Comparison of ENCODE assay signal across 9 mouse cellular contexts in genomic region chr7:18989995-18990394, GRCm38 (mm10). TPM values are rescaled to one million over a fixed set of nuclear protein-coding genes. Genes with fewer than 3 reads are reported as not detected.
A peak's percentile ranks its signal among the peaks of the same experiment; 100 is the strongest.
DNase-seq lines count a peak whose midpoint lies in the region; ATAC-seq and TF ChIP-seq lines count a peak whose summit lies in the region.
"Had no signal": no experiment of that assay in that cellular context is flagged by ENCODE, and none has a peak within 500 bp of the region (broad histone marks: within the 10 kb centered on the region; RNA-seq: fewer than 3 reads in every experiment).

No protein-coding gene starts in this region.

- H3K4me3 ChIP-seq in heart, embryonic 16.5 days (ENCODE audit: low read length) = peak overlapping the region; percentile 46
- peak overlapping the region; percentile 52 for H3K4me3 ChIP-seq in forebrain, embryonic 14.5 days (ENCODE audit: low read depth, low read length)
- H3K4me3 ChIP-seq in midbrain, embryonic 14.5 days (replicated peaks; ENCODE audit: low read depth, low read length) = peak overlapping the region; percentile 59

- no peak overlapping the region for H3K27ac ChIP-seq in heart, embryonic 16.5 days (ENCODE audit: low read length)
- peak overlapping the region; percentile 94 for H3K27ac ChIP-seq in forebrain, embryonic 14.5 days (ENCODE audit: low read depth, low read length)
- H3K27ac ChIP-seq in midbrain, embryonic 14.5 days (replicated peaks; ENCODE audit: low read depth, low read length) = peak overlapping the region; percentile 92

- TF ChIP-seq POLR2A in brain, embryonic 14.5 days (IDR thresholded peaks at IDR 0.05; ENCODE audit: borderline replicate concordance, extremely low read depth, insufficient read depth, insufficient read length, poor library complexity, severe bottlenecking) = no peak

- no peak for ATAC-seq in heart, embryonic 16.5 days (replicated peaks; ENCODE audit: extremely low read depth, insufficient read depth, low FRiP score)
- no peak for ATAC-seq in forebrain, embryonic 14.5 days
- ATAC-seq in midbrain, embryonic 14.5 days (ENCODE audit: low FRiP score, low TSS enrichment) = no peak

- 0 out of 2 replicates have a peak, but pooled peaks cover under 1% of the 10 kb centered on the region for H3K36me3 ChIP-seq in heart, embryonic 16.5 days (ENCODE audit: control insufficient read depth, insufficient read depth)
- H3K36me3 ChIP-seq in forebrain, embryonic 14.5 days (ENCODE audit: control insufficient read depth, insufficient read depth, low read length) = no peaks in the 10 kb centered on the region
- no peaks in the 10 kb centered on the region for H3K36me3 ChIP-seq in midbrain, embryonic 14.5 days (ENCODE audit: control insufficient read depth, insufficient read depth, low read length)

- peak overlapping the region; percentile 78 for H3K4me2 ChIP-seq in heart, embryonic 16.5 days (ENCODE audit: low read depth, low read length)
- peak overlapping the region; percentile 87 for H3K4me2 ChIP-seq in forebrain, embryonic 14.5 days (ENCODE audit: low read length)
- H3K4me2 ChIP-seq in midbrain, embryonic 14.5 days (ENCODE audit: low read length) = peak overlapping the region; percentile 83

- DNase-seq in heart, adult 8-10 months (ENCODE audit: low spot score) = no peak
- peak; percentile 71 for DNase-seq in brain, embryonic 14.5 days (ENCODE audit: low read depth)
- DNase-seq in forebrain, embryonic 14.5 days (ENCODE audit: low spot score) = peak; percentile 51
- DNase-seq in midbrain, embryonic 14.5 days = peak; percentile 76
- DNase-seq in urinary bladder, postnatal 14 days (ENCODE audit: low spot score) = no peak
- DNase-seq in ovary, adult 18-20 months (ENCODE audit: low spot score) = no peak
- DNase-seq in urinary bladder, postnatal 36 days (ENCODE audit: low spot score in 2 of 2) = no peak

- 9% methylated on average over 5 of the region's 5 CpGs for whole genome bisulfite sequencing in heart, embryonic 16.5 days
- WGBS in forebrain, embryonic 14.5 days = 12% methylated on average over 5 of the region's 5 CpGs
- 2% methylated on average over 5 of the region's 5 CpGs for WGBS in midbrain, embryonic 14.5 days

- peaks cover 15% of the 10 kb centered on the region for H3K27me3 ChIP-seq in heart, embryonic 16.5 days (ENCODE audit: control insufficient read depth, insufficient read depth, low read length)
- 0 out of 2 replicates have a peak, but pooled peaks cover 6% of the 10 kb centered on the region for H3K27me3 ChIP-seq in forebrain, embryonic 14.5 days (replicated peaks; ENCODE audit: control insufficient read depth, insufficient read depth, low read length)
- H3K27me3 ChIP-seq in midbrain, embryonic 14.5 days (ENCODE audit: control insufficient read depth, insufficient read depth, low read length) = peaks cover 11% of the 10 kb centered on the region; the same call in 1 of the 2 replicates
- H3K27me3 ChIP-seq: Patski had no signal

- no peaks in the 10 kb centered on the region for H3K9me3 ChIP-seq in heart, embryonic 16.5 days (replicated peaks; ENCODE audit: control insufficient read depth, low read length)
- H3K9me3 ChIP-seq in forebrain, embryonic 14.5 days (replicated peaks; ENCODE audit: control insufficient read depth, low read length) = no peaks in the 10 kb centered on the region
- no peaks in the 10 kb centered on the region for H3K9me3 ChIP-seq in midbrain, embryonic 14.5 days (ENCODE audit: control insufficient read depth, low read length)

- no peak overlapping the region for H3K9ac ChIP-seq in heart, embryonic 16.5 days (ENCODE audit: low read length)
- H3K9ac ChIP-seq in forebrain, embryonic 14.5 days (ENCODE audit: low read length) = peak overlapping the region; percentile 56
- peak overlapping the region; percentile 46; the same call in 1 of the 2 replicates for H3K9ac ChIP-seq in midbrain, embryonic 14.5 days (replicated peaks; ENCODE audit: low read length)

- TF ChIP-seq CTCF in brain, embryonic 14.5 days (IDR thresholded peaks at IDR 0.05; ENCODE audit: borderline replicate concordance, extremely low read depth, insufficient read depth, insufficient read length) = peak; percentile 35; the same call in 1 of the 2 replicates

- peaks cover 10% of the 10 kb centered on the region; the same call in 1 of the 2 replicates for H3K4me1 ChIP-seq in heart, embryonic 16.5 days (ENCODE audit: control insufficient read depth, insufficient read depth, low read length)
- H3K4me1 ChIP-seq in forebrain, embryonic 14.5 days (ENCODE audit: control insufficient read depth, insufficient read depth, low read length) = peaks cover 8% of the 10 kb centered on the region; the same call in 1 of the 2 replicates
- H3K4me1 ChIP-seq in midbrain, embryonic 14.5 days (ENCODE audit: control insufficient read depth, insufficient read depth, low read length) = peaks cover 29% of the 10 kb centered on the region

RNA-seq across cellular contexts. Expression of gene Mypop, which starts 1.1 kb away (rescaled TPM):
- polyA plus RNA-seq in heart, embryonic 16.5 days (2015; fragmentation: Nextera tagmentation; extraction: Ambion mirVana) = 1.8 and 1.9 TPM in 2 replicates
- 1 to 10 TPM; 3.6 to 4.3 (median 4.3) TPM for total RNA-seq in heart, adult 8-10 months (2022)
- polyA plus RNA-seq in brain, embryonic 14.5 days (2012; rRNA removed) = 14.2 and 16.1 TPM in 2 replicates
- 3.6 and 3.9 TPM in 2 replicates for polyA plus RNA-seq in forebrain, embryonic 14.5 days (2014; fragmentation: Nextera tagmentation; extraction: Ambion mirVana)
- polyA plus RNA-seq in midbrain, embryonic 14.5 days (2014; fragmentation: Nextera tagmentation; extraction: Ambion mirVana) = 4.2 and 4.8 TPM in 2 replicates

RNA-seq across cellular contexts. Expression of gene Nanos2, which starts 2.8 kb away (rescaled TPM):
- polyA plus RNA-seq in heart, embryonic 16.5 days (2015; fragmentation: Nextera tagmentation; extraction: Ambion mirVana) = not detected in 2 replicates
- total RNA-seq in heart, adult 8-10 months (2022) = not detected
- 2.1 and 2.7 TPM in 2 replicates for polyA plus RNA-seq in brain, embryonic 14.5 days (2012; rRNA removed)
- 0.18 and 0.49 TPM in 2 replicates for polyA plus RNA-seq in forebrain, embryonic 14.5 days (2014; fragmentation: Nextera tagmentation; extraction: Ambion mirVana)
- polyA plus RNA-seq in midbrain, embryonic 14.5 days (2014; fragmentation: Nextera tagmentation; extraction: Ambion mirVana) = 0.58 and 0.86 TPM in 2 replicates
- polyA plus RNA-seq: Patski had no signal

RNA-seq across cellular contexts. Expression of gene Irf2bp1, which starts 13.8 kb away (rescaled TPM):
- 12.5 and 12.7 TPM in 2 replicates for polyA plus RNA-seq in heart, embryonic 16.5 days (2015; fragmentation: Nextera tagmentation; extraction: Ambion mirVana)
- 10 to 100 TPM; 20.6 to 24.3 (median 22.9) TPM for total RNA-seq in heart, adult 8-10 months (2022)
- polyA plus RNA-seq in brain, embryonic 14.5 days (2012; rRNA removed) = 48.9 and 54.6 TPM in 2 replicates
- polyA plus RNA-seq in forebrain, embryonic 14.5 days (2014; fragmentation: Nextera tagmentation; extraction: Ambion mirVana) = 25.9 and 33.3 TPM in 2 replicates
- polyA plus RNA-seq in midbrain, embryonic 14.5 days (2014; fragmentation: Nextera tagmentation; extraction: Ambion mirVana) = 30.8 and 34.2 TPM in 2 replicates

RNA-seq across cellular contexts. Expression of gene Foxa3, which starts 33.3 kb away (rescaled TPM):
- polyA plus RNA-seq in heart, embryonic 16.5 days (2015; fragmentation: Nextera tagmentation; extraction: Ambion mirVana) = 0.17 and 0.37 TPM in 2 replicates
- not detected for total RNA-seq in heart, adult 8-10 months (2022)
- polyA plus RNA-seq in brain, embryonic 14.5 days (2012; rRNA removed) = not detected in 2 replicates
- polyA plus RNA-seq in forebrain, embryonic 14.5 days (2014; fragmentation: Nextera tagmentation; extraction: Ambion mirVana) = not detected in 2 replicates
- not detected in 2 replicates for polyA plus RNA-seq in midbrain, embryonic 14.5 days (2014; fragmentation: Nextera tagmentation; extraction: Ambion mirVana)

RNA-seq across cellular contexts. Expression of gene Sympk, which starts 34.2 kb away (rescaled TPM):
- polyA plus RNA-seq in heart, embryonic 16.5 days (2015; fragmentation: Nextera tagmentation; extraction: Ambion mirVana) = 25.3 and 25.6 TPM in 2 replicates
- total RNA-seq in heart, adult 8-10 months (2022) = 10 to 100 TPM; 79.6 to 99.9 (median 98.8) TPM
- polyA plus RNA-seq in brain, embryonic 14.5 days (2012; rRNA removed) = 91.6 and 97.6 TPM in 2 replicates
- 19.1 and 22.7 TPM in 2 replicates for polyA plus RNA-seq in forebrain, embryonic 14.5 days (2014; fragmentation: Nextera tagmentation; extraction: Ambion mirVana)
- 18.1 and 28.1 TPM in 2 replicates for polyA plus RNA-seq in midbrain, embryonic 14.5 days (2014; fragmentation: Nextera tagmentation; extraction: Ambion mirVana)

Comparison
In these comparisons a context has a peak if more than half of its experiments do, and no peak if none do; other contexts are left out.
1. DNase-seq: peak in brain, embryonic 14.5 days (single experiment), forebrain, embryonic 14.5 days (single experiment) and midbrain, embryonic 14.5 days (single experiment); none in heart, adult 8-10 months (single experiment), urinary bladder, postnatal 14 days (single experiment), ovary, adult 18-20 months (single experiment) and urinary bladder, postnatal 36 days (0 of 2).
2. Peak in every context shown above with its lines, with median percentiles within 50 percentile points of each other: H3K4me2 ChIP-seq and H3K4me3 ChIP-seq.